Mouse (Mus musculus) MEL (cell line): ENCODE data around the gene Gm45716. TPM values are rescaled to one million over a fixed set of nuclear protein-coding genes. Genes with fewer than 3 reads are reported as not detected.

ENCODE experiments used
- DNase-seq: peaks from one replicate; pipeline ENCODE4 v3.0.0; 2011; ENCODE audit warnings: low read depth, low spot score
- H3K27ac ChIP-seq: 2 replicates; pipeline ENCODE4 v1.5.1; 2012; ENCODE audit warnings: low read depth, mild to moderate bottlenecking, control low read depth, low read length, moderate library complexity; ENCODE audit not compliant: control insufficient read depth
- H3K27me3 ChIP-seq, 2 experiments: fragments of 150-350 bp in 1 of 2; sonication (generic) in 1 of 2; 2 replicates each; pipeline ENCODE4 v1.6.1; 2012; ENCODE audit warnings: low read length in 2 of 2, mild to moderate bottlenecking in 2 of 2, improper control_type of control experiment in 1 of 2, moderate library complexity in 1 of 2; ENCODE audit not compliant: insufficient read depth in 2 of 2, control insufficient read depth in 1 of 2
- H3K36me3 ChIP-seq, 2 experiments: 2 replicates each; pipeline ENCODE4 v1.6.1; 2012 to 2014; ENCODE audit warnings: low read length in 2 of 2, improper control_type of control experiment in 1 of 2, inconsistent platforms in 1 of 2, mild to moderate bottlenecking in 1 of 2; ENCODE audit not compliant: insufficient read depth in 2 of 2, control insufficient read depth in 1 of 2
- H3K4me1 ChIP-seq, 2 experiments: fragments of 150-350 bp in 1 of 2; sonication (generic) in 1 of 2; 2 replicates each; pipeline ENCODE4 v1.6.1; 2012; ENCODE audit warnings: low read length in 2 of 2, improper control_type of control experiment in 1 of 2, mild to moderate bottlenecking in 1 of 2; ENCODE audit not compliant: insufficient read depth in 2 of 2, control insufficient read depth in 1 of 2
- H3K4me3 ChIP-seq, 2 experiments: fragments of 150-350 bp in 1 of 2; sonication (generic) in 1 of 2; 2 replicates each; pipeline ENCODE4 v1.5.1; 2012; ENCODE audit warnings: low read depth in 2 of 2, low read length in 2 of 2, mild to moderate bottlenecking in 2 of 2, moderate library complexity in 2 of 2, control low read depth in 1 of 2, improper control_type of control experiment in 1 of 2; ENCODE audit not compliant: control insufficient read depth in 1 of 2, insufficient read depth in 1 of 2
- H3K79me2 ChIP-seq: 2 replicates; pipeline ENCODE4 v1.6.1; 2012; ENCODE audit warnings: mild to moderate bottlenecking, low read length, moderate library complexity; ENCODE audit not compliant: control insufficient read depth, poor library complexity, insufficient read depth
- H3K9ac ChIP-seq: 2 replicates; pipeline ENCODE4 v1.6.1; 2012; ENCODE audit warnings: low read depth, mild to moderate bottlenecking, control low read depth, low read length, moderate library complexity; ENCODE audit not compliant: control insufficient read depth, poor library complexity, severe bottlenecking
- H3K9me3 ChIP-seq: fragments of 150-350 bp; sonication (generic); replicated peaks from 2 replicates; pipeline ENCODE4 v1.6.1; 2012; ENCODE audit warnings: mild to moderate bottlenecking, low read length, improper control_type of control experiment, moderate library complexity; ENCODE audit not compliant: insufficient read depth
- CHD1 ChIP-seq: IDR thresholded peaks from 2 replicates; pipeline ENCODE4 v1.6.1; 2012; ENCODE audit warnings: low read depth, mild to moderate bottlenecking, inconsistent platforms, low read length, improper control_type of control experiment
- CTCF ChIP-seq, 3 experiments: IDR thresholded peaks in 2 of 3; conservative IDR thresholded peaks in 1 of 3; 2 replicates each; pipeline ENCODE4 v1.5.1; 2011 to 2012; ENCODE audit warnings: low read length in 3 of 3, low read depth in 2 of 3, mild to moderate bottlenecking in 2 of 3, improper control_type of control experiment in 1 of 3, inconsistent platforms in 1 of 3, mixed read lengths in 1 of 3, moderate library complexity in 1 of 3; ENCODE audit not compliant: control insufficient read depth in 1 of 3, insufficient read depth in 1 of 3, poor library complexity in 1 of 3, severe bottlenecking in 1 of 3
- ETS1 ChIP-seq: IDR thresholded peaks from 2 replicates; pipeline ENCODE4 v1.6.1; 2012; ENCODE audit warnings: low read depth, mild to moderate bottlenecking, inconsistent platforms, low read length, improper control_type of control experiment, moderate library complexity
- GABPA ChIP-seq: IDR thresholded peaks from 2 replicates; pipeline ENCODE4 v1.6.1; 2012; ENCODE audit warnings: low read depth, mild to moderate bottlenecking, inconsistent platforms, low read length, improper control_type of control experiment, moderate library complexity
- GATA1 ChIP-seq: IDR thresholded peaks from 2 replicates; pipeline ENCODE4 v1.6.1; 2011; ENCODE audit warnings: low read depth, low read length, improper control_type of control experiment
- HCFC1 ChIP-seq: IDR thresholded peaks from 2 replicates; pipeline ENCODE4 v1.6.1; 2012; ENCODE audit warnings: low read depth, mild to moderate bottlenecking, inconsistent platforms, low read length, improper control_type of control experiment, moderate library complexity
- MAFK ChIP-seq: IDR thresholded peaks from 2 replicates; pipeline ENCODE4 v1.6.1; 2011; ENCODE audit warnings: low read depth, mild to moderate bottlenecking, low read length, improper control_type of control experiment, borderline replicate concordance
- MEF2A ChIP-seq: IDR thresholded peaks from 2 replicates; pipeline ENCODE4 v1.6.1; 2014; ENCODE audit warnings: low read depth, mild to moderate bottlenecking, inconsistent platforms, low read length, improper control_type of control experiment; ENCODE audit not compliant: poor library complexity, insufficient replicate concordance, severe bottlenecking; ENCODE audit errors: extremely low read depth
- MYB ChIP-seq: IDR thresholded peaks from 2 replicates; pipeline ENCODE4 v1.6.1; 2011; ENCODE audit warnings: mild to moderate bottlenecking, low read depth, low read length, improper control_type of control experiment
- MYC ChIP-seq: IDR thresholded peaks from 2 replicates; pipeline ENCODE4 v1.6.1; 2011; ENCODE audit warnings: low read depth, mild to moderate bottlenecking, low read length, improper control_type of control experiment, moderate library complexity
- NELFE ChIP-seq: IDR thresholded peaks from 2 replicates; pipeline ENCODE4 v1.6.1; 2011; ENCODE audit warnings: low read depth, low read length, improper control_type of control experiment
- POLR2A ChIP-seq, 2 experiments: IDR thresholded peaks; 2 replicates each; pipeline ENCODE4 v1.6.1; 2011 to 2012; ENCODE audit warnings: low read length in 2 of 2, mild to moderate bottlenecking in 2 of 2, control low read depth in 1 of 2, improper control_type of control experiment in 1 of 2, low read depth in 1 of 2, moderate library complexity in 1 of 2; ENCODE audit not compliant: control insufficient read depth in 1 of 2, insufficient read depth in 1 of 2, poor library complexity in 1 of 2
- POLR2AphosphoS2 ChIP-seq: IDR thresholded peaks from 2 replicates; pipeline ENCODE4 v1.6.1; 2011; ENCODE audit warnings: low read length, improper control_type of control experiment
- RAD21 ChIP-seq: IDR thresholded peaks from 2 replicates; pipeline ENCODE4 v1.6.1; 2011; ENCODE audit warnings: mild to moderate bottlenecking, low read depth, low read length, improper control_type of control experiment
- RCOR1 ChIP-seq: IDR thresholded peaks from 2 replicates; pipeline ENCODE4 v1.6.1; 2012; ENCODE audit warnings: low read depth, mild to moderate bottlenecking, inconsistent platforms, low read length, improper control_type of control experiment
- SIN3A ChIP-seq: IDR thresholded peaks from 2 replicates; pipeline ENCODE4 v1.6.1; 2012; ENCODE audit warnings: low read length, improper control_type of control experiment, inconsistent platforms
- TBP ChIP-seq: IDR thresholded peaks from 2 replicates; pipeline ENCODE4 v1.8.0; 2011; ENCODE audit warnings: low read depth, low read length, improper control_type of control experiment
- UBTF ChIP-seq: IDR thresholded peaks from 2 replicates; pipeline ENCODE4 v1.6.1; 2012; ENCODE audit warnings: low read depth, mild to moderate bottlenecking, inconsistent platforms, low read length, improper control_type of control experiment, moderate library complexity, borderline replicate concordance; ENCODE audit not compliant: insufficient read depth
- ZNF384 ChIP-seq: IDR thresholded peaks from 2 replicates; pipeline ENCODE4 v1.6.1; 2012; ENCODE audit warnings: low read depth, mild to moderate bottlenecking, inconsistent platforms, low read length, improper control_type of control experiment
- polyA plus RNA-seq, 2 experiments: library from polyadenylated mRNA; stranded (reverse) in 1 of 2; unstranded in 1 of 2; fragments of >175 nt in 1 of 2; fragments of >200 nt in 1 of 2; gene quantifications; 2 replicates each; pipeline versions ENCODE4 v1.2.1 to v1.2.4; 2012; ENCODE audit warnings: low replicate concordance in 2 of 2, low read depth in 1 of 2; ENCODE audit not compliant: insufficient read length in 2 of 2, insufficient read depth in 1 of 2, missing spikeins in 1 of 2
- total RNA-seq: library from RNA; depleted of rRNA; stranded (reverse); fragments of 300-350 nt; gene quantifications from 2 replicates; pipeline ENCODE4 v1.2.3, GENCODE M21; 2012

Gm45716 gene
- total and polyA plus RNA-seq, 3 experiments: 2.9 to 4.1 TPM; not detected in 1

- Histone ChIP-seq H3K27me3 (peaks cover 4 to 11% of the 10 kb centered on the region in 2 experiments), H3K36me3 (no peaks in the 10 kb centered on the region), H3K27ac (no peak overlapping the region), H3K4me1 (no peaks in the 10 kb centered on the region), H3K79me2 (no peaks in the 10 kb centered on the region), H3K4me3 (no peak overlapping the region), H3K9me3 (no peaks in the 10 kb centered on the region), H3K9ac (no peak overlapping the region)
- TF ChIP-seq POLR2AphosphoS2 (no peak), MYB (no peak), ZNF384 (no peak), GABPA (no peak), MEF2A (no peak), SIN3A (no peak), UBTF (no peak), HCFC1 (no peak), MAFK (no peak), ETS1 (no peak), RAD21 (no peak), CTCF (IDR thresholded peaks at IDR 0.05 in 2 of 3, conservative IDR thresholded peaks at IDR 0.05 in 1 of 3; ENCODE audit: control insufficient read depth in 1 of 3, insufficient read depth in 1 of 3, low read depth in 2 of 3, low read length in 3 of 3, poor library complexity in 1 of 3, severe bottlenecking in 1 of 3) (no peak), TBP (no peak), POLR2A (IDR thresholded peaks at IDR 0.05; ENCODE audit: control insufficient read depth in 1 of 2, insufficient read depth in 1 of 2, low read depth in 1 of 2, low read length in 2 of 2, poor library complexity in 1 of 2) (no peak), MYC (no peak), CHD1 (no peak)
- DNase-seq: no peak
Measured at GRCm38 (mm10) chr11:90195756-90196520, 8.5 kb downstream of the Gm45716 start.

GRCm38 (mm10) chr11:90196521-90197215 lies 9.2 kb downstream of the Gm45716 start:
- H3K4me3 ChIP-seq: no peak overlapping the region
- peaks cover 4 to 8% of the 10 kb centered on the region in 2 experiments for H3K27me3 ChIP-seq
- H3K36me3 ChIP-seq: no peaks in the 10 kb centered on the region
- no peaks in the 10 kb centered on the region for H3K9me3 ChIP-seq
- H3K79me2 ChIP-seq: no peaks in the 10 kb centered on the region
- H3K9ac ChIP-seq: no peak overlapping the region
- 0 out of 2 replicates have a peak, but pooled peaks have one; percentile 15 for TF ChIP-seq GATA1
- no peak for TF ChIP-seq NELFE
- no peak for TF ChIP-seq GABPA
- 0 out of 2 replicates have a peak, but pooled peaks have one; percentile 42 for TF ChIP-seq RCOR1
- H3K27ac ChIP-seq: no peak overlapping the region
- no peaks in the 10 kb centered on the region for H3K4me1 ChIP-seq
- peak; percentile 44 for DNase-seq
